Mouse (Mus musculus) neutrophil, adult 83 days (primary cell): Measurements from ENCODE around the gene Map1lc3a. TPM values are rescaled to one million over a fixed set of nuclear protein-coding genes. Genes with fewer than 3 reads are reported as not detected.

Experiments
- total RNA-seq, 2 experiments: library from RNA; stranded (reverse); gene quantifications; one replicate each; pipeline ENCODE4 v1.2.4; 2023

Gene Map1lc3a
- 10 to 100 TPM; 31.1 to 35.4 TPM for total RNA-seq

DNA sequence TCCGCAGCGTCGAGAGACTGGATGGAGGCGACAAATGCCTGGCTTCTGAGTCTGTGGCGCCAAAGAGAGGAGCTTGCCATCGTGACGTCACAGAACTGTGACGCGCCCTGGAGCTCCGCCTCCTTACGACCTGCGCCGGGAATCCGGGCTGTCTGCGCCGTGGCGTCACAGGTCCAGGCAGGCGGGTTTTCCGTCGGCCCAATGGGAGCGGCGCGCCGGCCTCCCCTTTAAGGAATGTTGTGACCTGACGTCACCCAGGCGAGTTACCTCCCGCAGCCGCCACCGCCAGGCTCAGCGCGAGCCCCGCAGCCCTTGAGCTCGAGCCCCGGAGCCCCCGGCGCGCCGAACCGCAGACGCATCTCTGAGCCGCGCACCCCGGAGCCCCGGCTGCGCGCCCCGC, at the start of gene Map1lc3a:
Map1lc3a (plus strand) TSS at position 103 of the 400 bp plus-strand sequence.

DNA sequence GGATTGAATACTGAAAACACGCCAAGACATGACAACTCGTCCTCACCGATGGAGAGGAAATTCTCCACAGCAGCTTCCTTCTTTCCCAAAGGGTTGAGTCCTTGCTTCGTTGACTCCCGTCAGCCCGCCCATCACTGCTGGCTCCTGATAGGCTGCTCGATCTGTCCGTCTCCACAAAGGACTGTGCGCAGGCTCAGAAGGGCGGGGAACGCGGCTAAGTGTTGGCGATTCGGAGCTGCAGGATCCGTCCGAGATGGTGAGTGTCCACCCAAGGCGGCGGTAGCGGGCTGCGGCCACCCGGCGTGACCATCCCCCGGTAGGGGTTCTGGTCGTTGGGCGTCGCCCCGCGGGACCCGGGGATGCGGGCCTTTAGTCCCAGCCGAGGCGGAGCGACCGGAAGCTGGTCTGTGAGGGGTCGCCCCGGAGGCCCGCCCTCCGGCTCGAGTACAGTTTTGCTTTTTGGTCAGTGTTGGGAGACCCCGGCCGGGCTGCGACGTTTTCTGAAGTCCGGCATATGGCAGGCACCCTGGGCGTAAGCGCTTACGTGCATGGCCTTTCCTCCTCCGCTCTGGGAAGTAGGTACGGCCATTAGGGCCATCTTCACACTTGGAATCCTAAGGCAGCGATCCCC, 39.6 kb upstream of the Map1lc3a start, which contains the start of gene Dynlrb1:
Dynlrb1 (plus strand) TSS at position 172 of the 631 bp plus-strand sequence.

Other genes with a start within 250 kb of the Map1lc3a start
- gene Ahcy, start 201.8 kb upstream of the Map1lc3a start, total RNA-seq, result 10 to 100 TPM; 19.5 to 26.0 TPM
- gene Itch, start 142.8 kb upstream of the Map1lc3a start, total RNA-seq, result 10 to 100 TPM; 70.1 to 74.4 TPM
- gene Dynlrb1, start 39.8 kb upstream of the Map1lc3a start, total RNA-seq, result 10 to 100 TPM; 88.0 to 93.9 TPM
- gene Pigu, start 81.1 kb downstream of the Map1lc3a start, total RNA-seq, result 10 to 100 TPM; 18.6 to 19.7 TPM
- gene Trp53inp2, start 104.8 kb downstream of the Map1lc3a start, total RNA-seq, result 100 to 1,000 TPM; 265 to 287 TPM
- gene Ncoa6, start 197.6 kb downstream of the Map1lc3a start, total RNA-seq, result 10 to 100 TPM; 59.1 to 63.8 TPM
- gene Acss2, start 241.7 kb downstream of the Map1lc3a start, total RNA-seq, result 1 to 10 TPM; 6.8 to 8.1 TPM
- gene Ggt7, start 241.9 kb downstream of the Map1lc3a start, total RNA-seq, result not detected